Mouse (Mus musculus): Measurements from ENCODE around the gene Olfr521.
"Not testable (repeated sequence)": the region's sequence is repeated elsewhere in the genome, so short reads cannot be mapped to it uniquely, and the experiment has no call there.

Gene Olfr521

GRCm38 (mm10) chr7:99763207-99763606 is at the start of gene Olfr521:
Gene Olfr521 (plus strand): TSS chr7:99763507.
- no peak for DNase-seq (ENCODE audit: low spot score)

- DNase-seq (ENCODE audit: low spot score), result no peak
These were observed 46.8 kb upstream of the Olfr521 start for GRCm38 (mm10) chr7:99716536-99716935.

GRCm38 (mm10) chr7:99729973-99730372 is 33.3 kb upstream of the Olfr521 start, which contains the start of gene Olfr520:
Gene Olfr520 (plus strand): TSS chr7:99730273.
- no peak for DNase-seq (ENCODE audit: low spot score)

- no peak for DNase-seq (ENCODE audit: low spot score)
These were observed 28.7 kb upstream of the Olfr521 start for GRCm38 (mm10) chr7:99734612-99735011.

- not testable (repeated sequence) for DNase-seq (ENCODE audit: low spot score)
These were observed 27.8 kb upstream of the Olfr521 start for GRCm38 (mm10) chr7:99735491-99735890.

- no peak for DNase-seq (ENCODE audit: low spot score)
These were observed 24.0 kb upstream of the Olfr521 start for GRCm38 (mm10) chr7:99739276-99739675.

GRCm38 (mm10) chr7:99781385-99781784 is 18.1 kb downstream of the Olfr521 start:
- DNase-seq (ENCODE audit: low spot score), result no peak

- no peak for DNase-seq (ENCODE audit: low spot score)
These were observed 18.6 kb downstream of the Olfr521 start for GRCm38 (mm10) chr7:99781916-99782315.

- DNase-seq (ENCODE audit: low spot score), result no peak
These were observed 20.1 kb downstream of the Olfr521 start for GRCm38 (mm10) chr7:99783421-99783820.

GRCm38 (mm10) chr7:99785553-99785952 is 22.2 kb downstream of the Olfr521 start:
- DNase-seq (ENCODE audit: low spot score), result no peak

GRCm38 (mm10) chr7:99786774-99787173 is 23.5 kb downstream of the Olfr521 start:
- DNase-seq (ENCODE audit: low spot score), result no peak

- no peak for DNase-seq (ENCODE audit: low spot score)
These were observed 24.6 kb downstream of the Olfr521 start for GRCm38 (mm10) chr7:99787935-99788334.

- no peak for DNase-seq (ENCODE audit: low spot score)
These were observed 25.3 kb downstream of the Olfr521 start for GRCm38 (mm10) chr7:99788563-99788962.

GRCm38 (mm10) chr7:99790816-99791215 is 27.5 kb downstream of the Olfr521 start:
- DNase-seq (ENCODE audit: low spot score), result no peak

- no peak for DNase-seq (ENCODE audit: low spot score)
These were observed 30.8 kb downstream of the Olfr521 start for GRCm38 (mm10) chr7:99794096-99794495.

- no peak for DNase-seq (ENCODE audit: low spot score)
These were observed 32.1 kb downstream of the Olfr521 start for GRCm38 (mm10) chr7:99795192-99795981.

GRCm38 (mm10) chr7:99796471-99796870 is 33.2 kb downstream of the Olfr521 start:
- no peak for DNase-seq (ENCODE audit: low spot score)

GRCm38 (mm10) chr7:99797261-99797660 is 34.0 kb downstream of the Olfr521 start:
- DNase-seq (ENCODE audit: low spot score), result no peak

- DNase-seq (ENCODE audit: low spot score), result no peak
These were observed 34.8 kb downstream of the Olfr521 start for GRCm38 (mm10) chr7:99797911-99798647.

GRCm38 (mm10) chr7:99799118-99799517 is 35.8 kb downstream of the Olfr521 start:
- no peak for DNase-seq (ENCODE audit: low spot score)

GRCm38 (mm10) chr7:99803535-99803934 is 40.2 kb downstream of the Olfr521 start:
- no peak for DNase-seq (ENCODE audit: low spot score)

GRCm38 (mm10) chr7:99804033-99804432 is 40.7 kb downstream of the Olfr521 start:
- not testable (repeated sequence) for DNase-seq (ENCODE audit: low spot score)

GRCm38 (mm10) chr7:99805340-99805739 is 42.0 kb downstream of the Olfr521 start:
- no peak for DNase-seq (ENCODE audit: low spot score)

Data from urinary bladder, postnatal 10 days (tissue).